Comparison of ENCODE assay signal across 8 mouse cellular contexts in genomic region chr7:79271861-79272788, GRCm38 (mm10). TPM values are rescaled to one million over a fixed set of nuclear protein-coding genes. Genes with fewer than 3 reads are reported as not detected.
DNase-seq lines count a peak whose midpoint lies in the region; ATAC-seq lines count a peak whose summit lies in the region.

No protein-coding gene starts in this region.

- peaks cover 45% of the 10 kb centered on the region for H3K4me1 ChIP-seq in kidney, embryonic 15.5 days
- H3K4me1 ChIP-seq in embryonic facial prominence, embryonic 10.5 days, result peaks cover 54% of the 10 kb centered on the region
- H3K4me1 ChIP-seq in intestine, embryonic 14.5 days (replicated peaks; ENCODE audit: control insufficient read depth, insufficient read depth, low read length), result peaks cover 30% of the 10 kb centered on the region
- H3K4me1 ChIP-seq in midbrain, embryonic 13.5 days (replicated peaks), result peaks cover 47% of the 10 kb centered on the region

- no peak for DNase-seq in kidney, postnatal 10 days
- no peak for DNase-seq in embryonic facial prominence, embryonic 10.5 days (ENCODE audit: low spot score)
- no peak for DNase-seq in intestine, embryonic 14.5 days (ENCODE audit: low spot score)
- DNase-seq in adrenal gland, postnatal 4 days (ENCODE audit: low spot score in 2 of 2), result no peak
- DNase-seq in ovary, adult 18-20 months (ENCODE audit: low spot score), result no peak
- DNase-seq in spleen, postnatal 36 days (ENCODE audit: low spot score in 2 of 2), result no peak

- peak; percentile 13 for ATAC-seq in kidney, embryonic 15.5 days (replicated peaks; ENCODE audit: low FRiP score)
- ATAC-seq in intestine, embryonic 14.5 days (replicated peaks; ENCODE audit: low FRiP score, low TSS enrichment, low read depth), result peak; percentile 22
- no peak for ATAC-seq in midbrain, embryonic 13.5 days

- H3K27me3 ChIP-seq in kidney, embryonic 15.5 days, result no peaks in the 10 kb centered on the region
- no peaks in the 10 kb centered on the region for H3K27me3 ChIP-seq in embryonic facial prominence, embryonic 10.5 days (replicated peaks; ENCODE audit: low read depth, poor library complexity, severe bottlenecking)
- H3K27me3 ChIP-seq in intestine, embryonic 14.5 days (replicated peaks; ENCODE audit: control insufficient read depth, insufficient read depth, low read length), result no peaks in the 10 kb centered on the region
- no peaks in the 10 kb centered on the region for H3K27me3 ChIP-seq in midbrain, embryonic 13.5 days

- peak overlapping the region; percentile 90 for H3K4me3 ChIP-seq in kidney, embryonic 15.5 days (replicated peaks)
- peak overlapping the region; percentile 77 for H3K4me3 ChIP-seq in embryonic facial prominence, embryonic 10.5 days
- H3K4me3 ChIP-seq in intestine, embryonic 14.5 days (ENCODE audit: low read depth, low read length), result peak overlapping the region; percentile 95
- peak overlapping the region; percentile 36 for H3K4me3 ChIP-seq in midbrain, embryonic 13.5 days (replicated peaks)

- no peaks in the 10 kb centered on the region for H3K9me3 ChIP-seq in kidney, embryonic 15.5 days (replicated peaks)
- no peaks in the 10 kb centered on the region for H3K9me3 ChIP-seq in embryonic facial prominence, embryonic 10.5 days
- H3K9me3 ChIP-seq in intestine, embryonic 14.5 days (ENCODE audit: control insufficient read depth, low read length), result no peaks in the 10 kb centered on the region
- H3K9me3 ChIP-seq in midbrain, embryonic 13.5 days, result no peaks in the 10 kb centered on the region

- no peak overlapping the region for H3K9ac ChIP-seq in kidney, embryonic 15.5 days
- peak overlapping the region; percentile 29; the same call in 1 of the 2 replicates for H3K9ac ChIP-seq in intestine, embryonic 14.5 days (ENCODE audit: low read length)
- no peak overlapping the region for H3K9ac ChIP-seq in midbrain, embryonic 13.5 days (replicated peaks)

- no peaks in the 10 kb centered on the region for H3K36me3 ChIP-seq in kidney, embryonic 15.5 days
- H3K36me3 ChIP-seq in embryonic facial prominence, embryonic 10.5 days (replicated peaks), result peaks cover 4% of the 10 kb centered on the region
- H3K36me3 ChIP-seq in intestine, embryonic 14.5 days (ENCODE audit: control insufficient read depth, insufficient read depth, low read length), result no peaks in the 10 kb centered on the region
- no peaks in the 10 kb centered on the region for H3K36me3 ChIP-seq in midbrain, embryonic 13.5 days

- peak overlapping the region; percentile 73 for H3K4me2 ChIP-seq in kidney, embryonic 15.5 days
- peak overlapping the region; percentile 91 for H3K4me2 ChIP-seq in intestine, embryonic 14.5 days (ENCODE audit: low read length)
- H3K4me2 ChIP-seq in midbrain, embryonic 13.5 days (replicated peaks), result peak overlapping the region; percentile 55

- peak overlapping the region; percentile 59 for H3K27ac ChIP-seq in kidney, embryonic 15.5 days
- peak overlapping the region; percentile 81 for H3K27ac ChIP-seq in embryonic facial prominence, embryonic 10.5 days (replicated peaks)
- H3K27ac ChIP-seq in intestine, embryonic 14.5 days (ENCODE audit: low read depth), result peak overlapping the region; percentile 71
- H3K27ac ChIP-seq in midbrain, embryonic 13.5 days, result peak overlapping the region; percentile 30; the same call in 1 of the 2 replicates

- WGBS in kidney, embryonic 15.5 days, result 69% methylated on average over 16 of the region's 16 CpGs
- 84% methylated on average over 16 of the region's 16 CpGs for WGBS in embryonic facial prominence, embryonic 10.5 days
- WGBS in intestine, embryonic 14.5 days, result 78% methylated on average over 16 of the region's 16 CpGs
- 84% methylated on average over 16 of the region's 16 CpGs for WGBS in midbrain, embryonic 13.5 days

RNA-seq across cellular contexts. Expression of gene Abhd2, which starts 0.9 kb away (rescaled TPM):
- 12.0 and 12.2 TPM in 2 replicates for polyA plus RNA-seq in kidney, embryonic 15.5 days (2015; fragmentation: Nextera tagmentation; extraction: Ambion mirVana)
- 8.7 TPM in 2 replicates for polyA plus RNA-seq in embryonic facial prominence, embryonic 10.5 days (2016; fragmentation: Nextera tagmentation; extraction: Ambion mirVana)
- 14.6 and 15.2 TPM in 2 replicates for polyA plus RNA-seq in intestine, embryonic 14.5 days (2014; fragmentation: Nextera tagmentation; extraction: Ambion mirVana)
- polyA plus RNA-seq in midbrain, embryonic 13.5 days (2015; fragmentation: Nextera tagmentation; extraction: Ambion mirVana), result 16.4 and 16.5 TPM in 2 replicates
- 100 to 1,000 TPM; 382 to 406 TPM for total RNA-seq in adrenal gland, postnatal 4 days (2021)

Comparison
In these comparisons a context has a peak if more than half of its experiments do, and no peak if none do; other contexts are left out.
1. H3K27ac ChIP-seq: peak in every context shown above with its lines; median percentile 81 in embryonic facial prominence, embryonic 10.5 days; 71 in intestine, embryonic 14.5 days; 59 in kidney, embryonic 15.5 days; 30 in midbrain, embryonic 13.5 days.
2. H3K4me3 ChIP-seq: peak in every context shown above with its lines; median percentile 95 in intestine, embryonic 14.5 days; 90 in kidney, embryonic 15.5 days; 77 in embryonic facial prominence, embryonic 10.5 days; 36 in midbrain, embryonic 13.5 days.